Mouse (Mus musculus): ENCODE measurements around the gene Cfd. TPM values are rescaled to one million over a fixed set of nuclear protein-coding genes. Genes with fewer than 3 reads are reported as not detected.
A peak's percentile ranks its signal among the peaks of the same experiment; 100 is the strongest.

The Cfd gene
- polyA plus RNA-seq, 1 experiment: 1,172 TPM

DNA sequence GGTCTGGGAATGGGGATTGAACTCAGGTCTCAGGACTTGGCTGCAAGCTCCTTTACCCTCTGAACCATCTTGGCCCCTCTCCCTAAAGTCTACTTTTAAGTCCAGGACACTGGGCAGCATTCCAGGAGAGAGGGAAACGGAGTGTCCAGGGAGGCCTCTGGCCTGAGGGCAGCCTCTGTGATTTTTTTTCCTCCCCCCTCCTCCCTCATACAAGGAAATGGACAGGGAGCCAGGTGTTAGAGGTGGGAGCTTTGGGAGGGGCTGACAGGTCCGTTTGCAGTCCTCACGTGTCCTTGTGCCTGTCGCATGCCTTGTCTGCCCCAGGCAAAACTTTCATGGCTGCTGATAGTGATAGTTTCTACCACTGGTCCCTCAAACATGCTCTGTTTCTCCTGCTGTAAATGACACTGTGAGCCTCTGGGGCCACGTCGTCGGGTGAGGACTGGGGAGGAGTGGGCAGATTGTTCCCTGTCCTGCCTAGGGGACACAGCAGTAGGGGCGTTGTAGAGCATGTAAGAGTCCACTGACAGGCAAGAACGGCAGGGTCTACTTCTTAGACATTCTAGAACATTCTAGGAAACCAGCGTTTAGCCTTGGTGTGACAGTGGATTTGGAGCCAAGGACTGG is 45.7 kb downstream of the Cfd start:
- 0 out of 2 replicates have a peak overlapping the region, but pooled peaks have one; percentile 13 for H3K27ac ChIP-seq (replicated peaks; ENCODE audit: low read depth, low read length)
- peaks cover 40% of the 10 kb centered on the region for H3K4me1 ChIP-seq (ENCODE audit: control insufficient read depth, insufficient read depth, insufficient read length, low read length)
- H3K4me3 ChIP-seq (ENCODE audit: insufficient read depth, low read depth, low read length): peak overlapping the region; percentile 19; the same call in 1 of the 2 replicates

DNA sequence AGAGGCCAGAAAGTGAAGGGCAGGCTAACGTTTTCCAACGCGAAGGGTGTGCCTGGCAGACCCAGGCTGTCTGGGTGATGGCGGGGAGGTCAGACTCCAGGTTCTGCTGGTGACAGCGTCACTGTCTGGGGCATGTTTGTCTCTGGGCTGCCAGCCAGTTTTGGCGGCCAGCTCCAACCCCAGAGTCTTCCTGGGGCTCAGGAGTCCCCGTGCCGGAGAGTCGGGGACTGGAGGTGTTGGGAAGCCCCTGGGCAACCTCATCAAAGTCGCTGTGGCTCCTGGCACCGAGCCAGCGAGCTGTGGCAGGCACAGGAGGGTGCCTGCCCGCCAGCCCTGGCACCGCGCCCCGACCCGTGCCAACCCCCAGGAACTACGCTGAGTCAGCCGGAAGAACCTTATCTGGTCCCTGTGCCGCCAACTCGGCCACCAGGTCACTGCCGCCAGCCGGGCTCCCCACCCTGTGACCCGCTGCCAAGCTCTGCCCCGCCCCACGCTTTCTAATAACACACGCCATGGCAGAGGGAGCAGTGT is 46.3 kb downstream of the Cfd start:
- H3K27ac ChIP-seq (replicated peaks; ENCODE audit: low read depth, low read length): no peak overlapping the region
- H3K4me1 ChIP-seq (ENCODE audit: control insufficient read depth, insufficient read depth, insufficient read length, low read length): peaks cover 38% of the 10 kb centered on the region
- peak overlapping the region; percentile 19; the same call in 1 of the 2 replicates for H3K4me3 ChIP-seq (ENCODE audit: insufficient read depth, low read depth, low read length)

DNA sequence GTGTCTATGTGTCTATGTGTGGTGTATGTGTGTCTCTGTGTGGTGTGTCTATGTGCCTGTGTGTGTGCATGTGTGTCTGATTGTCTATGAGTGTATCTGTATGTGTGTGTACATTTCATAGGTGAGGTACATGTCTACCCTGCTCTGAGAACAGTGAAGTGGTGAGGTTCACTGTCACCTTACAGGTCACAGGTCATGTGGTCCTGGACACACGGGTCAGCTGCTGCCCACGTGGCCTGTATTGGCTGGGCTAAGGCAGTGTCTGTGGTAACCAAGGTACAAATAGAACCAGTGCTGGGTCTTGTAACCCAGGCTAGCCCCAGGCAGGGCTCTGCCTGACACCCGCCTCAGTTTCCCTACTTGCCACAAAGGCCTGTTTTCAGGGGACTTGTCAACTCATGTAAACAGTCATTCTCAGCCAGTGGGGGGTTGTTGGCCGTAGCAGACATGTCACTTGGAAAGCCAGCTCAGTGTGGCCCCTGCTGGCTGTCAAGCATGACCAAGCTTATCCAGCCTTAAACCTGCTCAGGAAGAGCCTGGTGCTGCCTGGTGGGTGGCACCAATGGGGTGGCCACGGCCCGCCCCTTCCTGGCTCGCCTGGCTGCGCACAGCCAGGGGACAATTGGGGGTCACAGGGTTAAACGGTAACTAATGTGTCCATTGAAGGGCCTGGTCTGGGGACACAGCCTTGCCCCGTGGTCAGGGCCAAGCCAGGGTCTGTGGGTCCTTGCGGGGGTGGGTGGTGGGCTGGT is 47.3 kb downstream of the Cfd start:
- H3K4me1 ChIP-seq (ENCODE audit: control insufficient read depth, insufficient read depth, insufficient read length, low read length): peaks cover 29% of the 10 kb centered on the region
- H3K27ac ChIP-seq (replicated peaks; ENCODE audit: low read depth, low read length): no peak overlapping the region
- H3K4me3 ChIP-seq (ENCODE audit: insufficient read depth, low read depth, low read length): no peak overlapping the region

DNA sequence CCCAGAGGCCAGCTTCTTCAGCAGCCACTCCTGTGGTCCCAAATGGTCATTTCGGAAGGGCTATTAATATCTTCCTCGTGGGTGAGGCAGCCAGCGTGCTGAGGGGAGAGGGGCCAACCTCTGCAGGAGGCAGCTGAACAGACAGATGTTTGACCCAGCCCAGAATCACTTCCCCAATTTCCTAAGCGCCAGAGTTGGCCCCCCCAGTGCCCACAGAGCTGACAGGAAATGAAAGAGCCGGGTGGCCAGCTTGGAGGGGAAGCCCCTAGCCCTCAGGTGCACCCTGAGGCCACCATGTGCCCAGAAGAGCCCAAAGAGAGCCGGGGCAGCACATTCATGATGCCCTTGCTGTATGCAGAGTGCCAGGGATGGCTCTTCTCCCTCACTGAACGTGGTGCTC is 50.1 kb downstream of the Cfd start:
- no peak overlapping the region for H3K4me3 ChIP-seq (ENCODE audit: insufficient read depth, low read depth, low read length)
- H3K27ac ChIP-seq (replicated peaks; ENCODE audit: low read depth, low read length): no peak overlapping the region
- peaks cover 11% of the 10 kb centered on the region for H3K4me1 ChIP-seq (ENCODE audit: control insufficient read depth, insufficient read depth, insufficient read length, low read length)

Other genes with a start within 250 kb of the Cfd start
- 1.2 TPM in 1 of 2 replicates, not detected in the other for gene Odf3l2, start 245.1 kb upstream of the Cfd start, polyA plus RNA-seq (2012; ENCODE audit: insufficient read depth, insufficient read length, missing spikeins)
- not detected in 2 replicates for gene Madcam1, start 226.3 kb upstream of the Cfd start, polyA plus RNA-seq (2012; ENCODE audit: insufficient read depth, insufficient read length, missing spikeins)
- gene Tpgs1, start 221.5 kb upstream of the Cfd start, polyA plus RNA-seq (2012; ENCODE audit: insufficient read depth, insufficient read length, missing spikeins): 17.0 and 17.6 TPM in 2 replicates
- 181 and 274 TPM in 2 replicates for gene Cdc34, start 208.7 kb upstream of the Cfd start, polyA plus RNA-seq (2012; ENCODE audit: insufficient read depth, insufficient read length, missing spikeins)
- not detected in 2 replicates for gene Gzmm, start 201.8 kb upstream of the Cfd start, polyA plus RNA-seq (2012; ENCODE audit: insufficient read depth, insufficient read length, missing spikeins)
- gene Bsg, start 186.4 kb upstream of the Cfd start, polyA plus RNA-seq (2012; ENCODE audit: insufficient read depth, insufficient read length, missing spikeins): 495 and 669 TPM in 2 replicates
- 0.52 TPM in 1 of 2 replicates, not detected in the other for gene Hcn2, start 174.2 kb upstream of the Cfd start, polyA plus RNA-seq (2012; ENCODE audit: insufficient read depth, insufficient read length, missing spikeins)
- 20.1 and 32.1 TPM in 2 replicates for gene Polrmt, start 144.3 kb upstream of the Cfd start, polyA plus RNA-seq (2012; ENCODE audit: insufficient read depth, insufficient read length, missing spikeins)
- gene Fgf22, start 135.8 kb upstream of the Cfd start, polyA plus RNA-seq (2012; ENCODE audit: insufficient read depth, insufficient read length, missing spikeins): not detected in 2 replicates
- gene Rnf126, start 123.9 kb upstream of the Cfd start, polyA plus RNA-seq (2012; ENCODE audit: insufficient read depth, insufficient read length, missing spikeins): 23.3 and 27.2 TPM in 2 replicates
- 0.96 and 1.3 TPM in 2 replicates for gene Fstl3, start 113.6 kb upstream of the Cfd start, polyA plus RNA-seq (2012; ENCODE audit: insufficient read depth, insufficient read length, missing spikeins)
- gene Prss57, start 99.9 kb upstream of the Cfd start, polyA plus RNA-seq (2012; ENCODE audit: insufficient read depth, insufficient read length, missing spikeins): not detected in 2 replicates
- 12.4 and 18.7 TPM in 2 replicates for gene Palm, start 97.3 kb upstream of the Cfd start, polyA plus RNA-seq (2012; ENCODE audit: insufficient read depth, insufficient read length, missing spikeins)
- not detected in 2 replicates for gene Misp, start 69.9 kb upstream of the Cfd start, polyA plus RNA-seq (2012; ENCODE audit: insufficient read depth, insufficient read length, missing spikeins)
- 45.6 and 50.5 TPM in 2 replicates for gene Ptbp1, start 36.4 kb upstream of the Cfd start, polyA plus RNA-seq (2012; ENCODE audit: insufficient read depth, insufficient read length, missing spikeins)
- 1.4 and 1.7 TPM in 2 replicates for gene Prtn3, start 16.4 kb upstream of the Cfd start, polyA plus RNA-seq (2012; ENCODE audit: insufficient read depth, insufficient read length, missing spikeins)
- gene Plppr3, start 16.2 kb upstream of the Cfd start, polyA plus RNA-seq (2012; ENCODE audit: insufficient read depth, insufficient read length, missing spikeins): 1.3 TPM in 1 of 2 replicates, not detected in the other
- not detected in 2 replicates for gene Elane, start 4.6 kb upstream of the Cfd start, polyA plus RNA-seq (2012; ENCODE audit: insufficient read depth, insufficient read length, missing spikeins)
- gene Med16, start 18.1 kb downstream of the Cfd start, polyA plus RNA-seq (2012; ENCODE audit: insufficient read depth, insufficient read length, missing spikeins): 11.2 and 12.9 TPM in 2 replicates
- not detected in 2 replicates for gene Gm26602, start 20.0 kb downstream of the Cfd start, polyA plus RNA-seq (2012; ENCODE audit: insufficient read depth, insufficient read length, missing spikeins)
- 0.38 and 0.63 TPM in 2 replicates for gene Kiss1r, start 26.1 kb downstream of the Cfd start, polyA plus RNA-seq (2012; ENCODE audit: insufficient read depth, insufficient read length, missing spikeins)
- gene R3hdm4, start 30.4 kb downstream of the Cfd start, polyA plus RNA-seq (2012; ENCODE audit: insufficient read depth, insufficient read length, missing spikeins): 55.0 and 60.7 TPM in 2 replicates
- gene Arid3a, start 36.2 kb downstream of the Cfd start, polyA plus RNA-seq (2012; ENCODE audit: insufficient read depth, insufficient read length, missing spikeins): 1.3 and 2.9 TPM in 2 replicates
- gene Wdr18, start 69.3 kb downstream of the Cfd start, polyA plus RNA-seq (2012; ENCODE audit: insufficient read depth, insufficient read length, missing spikeins): 25.6 and 44.7 TPM in 2 replicates
- not detected in 2 replicates for gene Grin3b, start 79.9 kb downstream of the Cfd start, polyA plus RNA-seq (2012; ENCODE audit: insufficient read depth, insufficient read length, missing spikeins)
- gene Tmem259, start 93.5 kb downstream of the Cfd start, polyA plus RNA-seq (2012; ENCODE audit: insufficient read depth, insufficient read length, missing spikeins): 69.8 and 75.4 TPM in 2 replicates
- gene Cnn2, start 97.7 kb downstream of the Cfd start, polyA plus RNA-seq (2012; ENCODE audit: insufficient read depth, insufficient read length, missing spikeins): 6.4 and 10.3 TPM in 2 replicates
- 5.1 and 5.4 TPM in 2 replicates for gene Abca7, start 105.6 kb downstream of the Cfd start, polyA plus RNA-seq (2012; ENCODE audit: insufficient read depth, insufficient read length, missing spikeins)
- gene Arhgap45, start 125.8 kb downstream of the Cfd start, polyA plus RNA-seq (2012; ENCODE audit: insufficient read depth, insufficient read length, missing spikeins): 1.8 and 2.6 TPM in 2 replicates
- 78.3 and 85.8 TPM in 2 replicates for gene Polr2e, start 148.9 kb downstream of the Cfd start, polyA plus RNA-seq (2012; ENCODE audit: insufficient read depth, insufficient read length, missing spikeins)
- 2,282 and 3,621 TPM in 2 replicates for gene Gpx4, start 156.3 kb downstream of the Cfd start, polyA plus RNA-seq (2012; ENCODE audit: insufficient read depth, insufficient read length, missing spikeins)
- gene Sbno2, start 214.7 kb downstream of the Cfd start, polyA plus RNA-seq (2012; ENCODE audit: insufficient read depth, insufficient read length, missing spikeins): 14.3 and 16.2 TPM in 2 replicates
- 113 and 121 TPM in 2 replicates for gene Stk11, start 224.9 kb downstream of the Cfd start, polyA plus RNA-seq (2012; ENCODE audit: insufficient read depth, insufficient read length, missing spikeins)
- 1,146 and 1,395 TPM in 2 replicates for gene Atp5d, start 247.8 kb downstream of the Cfd start, polyA plus RNA-seq (2012; ENCODE audit: insufficient read depth, insufficient read length, missing spikeins)
- gene Cbarp, start 250.0 kb downstream of the Cfd start, polyA plus RNA-seq (2012; ENCODE audit: insufficient read depth, insufficient read length, missing spikeins): 1.1 and 1.5 TPM in 2 replicates